Mouse (Mus musculus): ENCODE measurements at regions not wholly inside any gene's neighbourhood (a gene's known extent, or its start where the extent isn't known, plus 50 kb on each side); places are given as distances from the start of the nearest gene placed in this dataset.
"Not testable (repeated sequence)": the region's sequence is repeated elsewhere in the genome, so short reads cannot be mapped to it uniquely, and the experiment has no call there.

DNA sequence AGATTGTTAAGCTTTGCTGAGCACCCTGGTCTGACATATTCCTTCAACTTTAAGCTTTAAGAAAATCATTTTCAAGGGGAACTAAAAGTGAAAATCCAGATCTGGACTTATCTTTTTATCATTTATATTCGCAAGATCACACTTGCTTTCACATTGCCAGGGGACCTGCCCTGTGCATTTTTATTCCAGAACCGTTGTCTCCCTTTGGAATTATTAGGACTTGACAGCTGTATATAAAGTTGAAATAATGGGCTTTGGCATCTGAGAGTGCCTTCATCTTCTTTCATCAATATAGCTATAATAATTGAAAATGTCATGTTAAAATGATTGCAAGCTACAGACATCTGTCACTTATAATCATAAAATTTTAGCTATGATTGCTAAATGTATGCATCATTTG, 276.8 kb upstream of the Olfm3 start:
- Histone ChIP-seq H3K27me3 (no peaks in the 10 kb centered on the region), H3K4me2 (replicated peaks) (no peak overlapping the region), H3K4me3 (replicated peaks) (no peak overlapping the region), H3K4me1 (replicated peaks) (no peaks in the 10 kb centered on the region), H3K36me3 (no peaks in the 10 kb centered on the region), H3K27ac (no peak overlapping the region), H3K9ac (replicated peaks) (no peak overlapping the region), H3K9me3 (no peaks in the 10 kb centered on the region)
- 49% methylated on average over 2 of the region's 2 CpGs for WGBS
- ATAC-seq: no peak

DNA sequence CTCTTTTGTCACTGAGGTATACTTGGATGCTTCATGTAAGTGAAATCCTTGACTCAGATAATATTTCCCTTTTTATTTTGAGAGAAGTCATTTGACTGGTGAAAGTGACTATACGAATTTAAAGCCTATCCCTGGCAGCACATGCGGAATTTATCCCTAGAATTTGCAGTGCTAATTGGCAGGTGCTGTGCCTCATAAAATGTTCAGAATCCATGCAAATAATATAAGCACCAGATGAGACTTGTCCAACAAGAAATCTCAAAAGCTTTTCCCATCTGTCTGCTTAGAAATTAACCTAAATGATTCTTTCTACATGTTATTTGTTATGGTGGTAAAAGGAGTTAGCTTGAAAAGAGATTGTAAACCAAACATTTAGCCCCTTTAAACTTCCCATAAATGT, 268.5 kb upstream of the Olfm3 start:
- ATAC-seq: no peak

DNA sequence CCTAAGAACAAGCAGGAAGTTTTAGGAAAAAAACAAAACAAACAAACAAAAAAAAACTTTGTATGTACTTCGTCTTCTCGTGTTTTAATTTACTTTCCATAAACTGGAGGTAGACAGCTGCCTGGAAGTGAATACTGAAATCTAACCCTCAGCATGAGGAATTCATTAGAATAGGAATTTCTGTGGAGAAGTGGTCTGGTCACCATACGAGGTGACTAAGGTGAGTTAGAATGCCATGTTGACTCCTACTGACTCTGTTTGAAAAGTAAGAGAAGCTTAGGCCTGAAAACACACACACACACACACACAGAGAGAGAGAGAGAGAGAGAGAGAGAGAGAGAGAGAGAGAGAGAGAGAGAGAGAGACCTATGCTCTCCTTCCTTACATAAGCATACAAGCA, 255.9 kb upstream of the Olfm3 start:
- H3K4me2 ChIP-seq (replicated peaks): no peak overlapping the region
- H3K9me3 ChIP-seq: no peaks in the 10 kb centered on the region
- no peak overlapping the region for H3K27ac ChIP-seq
- 82% methylated on average over 3 of the region's 3 CpGs for WGBS
- H3K27me3 ChIP-seq: no peaks in the 10 kb centered on the region
- H3K9ac ChIP-seq (replicated peaks): no peak overlapping the region
- H3K4me1 ChIP-seq (replicated peaks): no peaks in the 10 kb centered on the region
- H3K4me3 ChIP-seq (replicated peaks): no peak overlapping the region
- no peak for ATAC-seq
- no peaks in the 10 kb centered on the region for H3K36me3 ChIP-seq

More for the DNA sequence above, 268.5 kb upstream of the Olfm3 start:
- no peaks in the 10 kb centered on the region for H3K36me3 ChIP-seq
- H3K4me3 ChIP-seq (replicated peaks): no peak overlapping the region
- H3K9ac ChIP-seq (replicated peaks): no peak overlapping the region
- WGBS: 77% methylated on average over 2 of the region's 2 CpGs
- no peaks in the 10 kb centered on the region for H3K27me3 ChIP-seq
- no peaks in the 10 kb centered on the region for H3K9me3 ChIP-seq
- H3K4me2 ChIP-seq (replicated peaks): no peak overlapping the region
- no peaks in the 10 kb centered on the region for H3K4me1 ChIP-seq (replicated peaks)
- no peak overlapping the region for H3K27ac ChIP-seq

DNA sequence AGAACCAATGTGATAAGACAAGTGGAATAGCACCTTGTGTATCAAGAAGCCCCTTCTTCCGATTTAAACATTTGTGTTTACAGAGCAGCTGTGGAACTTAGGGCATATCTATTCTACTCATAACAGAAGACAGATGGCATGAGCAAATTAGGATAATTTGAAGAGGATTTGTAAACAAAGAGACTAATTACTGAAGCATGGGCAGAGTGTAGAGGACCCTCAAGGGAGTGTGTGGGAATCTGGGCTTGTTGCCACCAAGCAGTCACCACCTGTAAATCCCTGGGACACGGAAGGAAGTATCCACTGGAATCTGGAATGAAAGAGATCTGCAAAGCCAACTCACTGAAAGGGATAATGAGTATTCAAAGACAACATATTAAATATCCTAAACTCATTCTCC, 205.9 kb upstream of the Olfm3 start:
- Histone ChIP-seq H3K9ac (replicated peaks) (no peak overlapping the region), H3K4me2 (replicated peaks) (no peak overlapping the region), H3K4me1 (replicated peaks) (no peaks in the 10 kb centered on the region), H3K4me3 (replicated peaks) (no peak overlapping the region), H3K9me3 (no peaks in the 10 kb centered on the region), H3K27me3 (no peaks in the 10 kb centered on the region), H3K36me3 (no peaks in the 10 kb centered on the region), H3K27ac (no peak overlapping the region)
- ATAC-seq: peak; percentile 68; the same call in 1 of the 2 replicates
- WGBS: 59% methylated on average over 2 of the region's 2 CpGs

DNA sequence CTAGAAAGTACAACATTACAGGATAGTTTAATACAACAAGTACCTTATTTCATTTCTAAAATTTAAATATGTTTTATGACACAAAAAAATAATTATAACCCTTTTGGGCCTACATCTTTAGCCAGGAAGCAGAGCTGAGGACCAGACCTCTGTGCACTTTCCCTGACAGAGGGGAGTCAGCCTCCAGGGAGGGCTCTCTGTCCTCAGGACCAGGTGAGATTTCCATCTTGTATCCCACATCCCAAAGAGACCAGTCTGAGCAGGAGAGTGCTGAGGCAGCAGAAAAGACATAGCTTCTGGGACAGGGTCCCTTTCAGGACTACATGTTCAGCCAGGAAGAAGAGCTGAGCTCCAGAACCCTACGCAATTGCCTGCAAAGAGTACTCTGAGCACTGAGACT, 178.7 kb upstream of the Olfm3 start:
- no peaks in the 10 kb centered on the region for H3K4me1 ChIP-seq (replicated peaks)
- H3K4me3 ChIP-seq (replicated peaks): no peak overlapping the region
- H3K36me3 ChIP-seq: no peaks in the 10 kb centered on the region
- H3K27me3 ChIP-seq: no peaks in the 10 kb centered on the region
- H3K27ac ChIP-seq: no peak overlapping the region
- 100% methylated on average over 1 of the region's 1 CpGs for WGBS
- H3K4me2 ChIP-seq (replicated peaks): no peak overlapping the region
- H3K9me3 ChIP-seq: no peaks in the 10 kb centered on the region
- ATAC-seq: no peak
- H3K9ac ChIP-seq (replicated peaks): no peak overlapping the region

DNA sequence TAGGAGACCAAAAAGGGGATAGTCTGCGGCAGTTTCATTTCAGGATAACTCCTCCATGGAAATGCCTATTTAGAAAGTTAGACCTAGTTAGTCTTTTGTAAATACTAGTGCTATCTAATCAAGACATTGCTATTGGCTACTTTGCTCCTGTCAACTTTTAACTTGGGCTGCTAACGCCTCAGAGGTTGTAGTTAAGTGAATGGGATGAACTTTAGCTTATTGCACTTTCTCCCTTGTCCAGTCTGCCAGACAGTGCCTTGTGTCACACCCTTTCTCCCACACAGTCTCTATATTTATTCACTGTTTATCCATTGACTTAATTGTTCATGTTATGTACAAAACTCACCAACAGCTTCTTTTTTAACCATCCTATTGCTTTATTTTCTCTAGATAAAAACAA, 167.5 kb upstream of the Olfm3 start:
- no peak overlapping the region for H3K4me3 ChIP-seq (replicated peaks)
- no peaks in the 10 kb centered on the region for H3K9me3 ChIP-seq
- no peaks in the 10 kb centered on the region for H3K27me3 ChIP-seq
- no peaks in the 10 kb centered on the region for H3K4me1 ChIP-seq (replicated peaks)
- no peak for ATAC-seq
- no peak overlapping the region for H3K9ac ChIP-seq (replicated peaks)
- no peak overlapping the region for H3K27ac ChIP-seq
- no peaks in the 10 kb centered on the region for H3K36me3 ChIP-seq
- H3K4me2 ChIP-seq (replicated peaks): no peak overlapping the region
- 87% methylated on average over 2 of the region's 2 CpGs for WGBS

DNA sequence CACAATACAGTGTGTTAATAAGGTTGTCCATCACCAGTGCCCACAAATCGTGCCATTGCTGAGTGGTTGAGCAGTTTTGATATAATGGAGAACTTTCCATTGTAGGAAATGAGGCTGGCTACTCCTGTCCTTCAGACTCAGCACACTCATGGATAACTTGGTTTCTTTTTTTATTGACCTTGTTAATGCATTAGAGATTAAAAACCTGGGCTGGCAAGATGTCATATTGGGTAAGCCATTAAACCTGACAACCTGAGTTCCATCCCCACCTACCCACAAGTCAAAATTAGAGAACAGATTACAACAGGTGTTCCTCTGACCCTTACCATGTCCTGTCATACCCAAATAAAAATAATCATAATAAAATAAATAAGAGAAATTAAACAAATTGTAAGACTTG, 159.7 kb upstream of the Olfm3 start:
- Histone ChIP-seq H3K9me3 (no peaks in the 10 kb centered on the region), H3K4me1 (replicated peaks) (no peaks in the 10 kb centered on the region), H3K27me3 (no peaks in the 10 kb centered on the region), H3K4me2 (replicated peaks) (no peak overlapping the region), H3K9ac (replicated peaks) (no peak overlapping the region), H3K4me3 (replicated peaks) (no peak overlapping the region), H3K36me3 (no peaks in the 10 kb centered on the region), H3K27ac (no peak overlapping the region)
- ATAC-seq: no peak
- 79% methylated on average over 1 of the region's 1 CpGs for WGBS

DNA sequence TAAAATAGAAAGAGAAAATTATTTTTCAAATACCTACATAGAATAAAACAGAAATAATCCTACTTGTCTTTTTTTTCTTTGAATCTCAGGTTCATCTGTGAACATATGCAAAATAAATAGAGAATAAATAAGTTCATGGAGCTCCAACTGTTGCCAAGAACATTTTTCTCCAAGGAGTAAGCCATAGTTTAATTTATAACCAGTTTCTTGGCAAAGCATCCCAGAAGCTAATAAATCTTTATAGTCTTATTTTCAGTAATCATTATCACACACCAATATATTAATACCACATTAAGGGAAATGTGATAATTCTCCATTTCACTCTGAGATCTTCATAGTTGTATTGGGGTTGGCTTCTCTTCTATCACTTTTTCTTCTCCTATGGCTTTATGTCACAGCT, 158.7 kb upstream of the Olfm3 start:
- Histone ChIP-seq H3K4me2 (replicated peaks) (no peak overlapping the region), H3K4me1 (replicated peaks) (no peaks in the 10 kb centered on the region), H3K36me3 (no peaks in the 10 kb centered on the region), H3K9ac (replicated peaks) (no peak overlapping the region), H3K27ac (no peak overlapping the region), H3K27me3 (no peaks in the 10 kb centered on the region), H3K4me3 (replicated peaks) (no peak overlapping the region), H3K9me3 (no peaks in the 10 kb centered on the region)
- no peak for ATAC-seq

DNA sequence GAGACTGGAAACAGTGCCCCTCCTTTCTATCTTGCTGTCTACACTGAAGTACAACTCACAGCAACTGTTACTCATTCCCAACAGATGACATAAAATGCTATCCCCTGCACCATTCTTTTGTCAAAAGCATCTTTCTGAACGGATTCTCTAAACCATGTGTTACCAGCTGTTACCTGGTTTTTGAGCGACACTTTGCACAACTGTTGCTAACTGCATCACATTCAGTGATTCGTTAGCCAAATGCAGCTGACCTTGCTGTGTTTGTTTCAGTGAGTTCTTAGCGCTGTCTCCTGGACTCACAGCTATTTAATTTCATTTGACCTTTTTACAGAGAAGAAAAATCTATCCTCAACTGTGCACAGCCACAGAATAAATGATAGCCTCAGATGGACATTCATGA, 146.6 kb upstream of the Olfm3 start:
- Histone ChIP-seq H3K27me3 (no peaks in the 10 kb centered on the region), H3K9me3 (no peaks in the 10 kb centered on the region), H3K4me1 (replicated peaks) (no peaks in the 10 kb centered on the region), H3K9ac (replicated peaks) (no peak overlapping the region), H3K36me3 (no peaks in the 10 kb centered on the region), H3K4me2 (replicated peaks) (no peak overlapping the region), H3K4me3 (replicated peaks) (no peak overlapping the region), H3K27ac (no peak overlapping the region)
- no peak for ATAC-seq
- WGBS: 80% methylated on average over 4 of the region's 4 CpGs

DNA sequence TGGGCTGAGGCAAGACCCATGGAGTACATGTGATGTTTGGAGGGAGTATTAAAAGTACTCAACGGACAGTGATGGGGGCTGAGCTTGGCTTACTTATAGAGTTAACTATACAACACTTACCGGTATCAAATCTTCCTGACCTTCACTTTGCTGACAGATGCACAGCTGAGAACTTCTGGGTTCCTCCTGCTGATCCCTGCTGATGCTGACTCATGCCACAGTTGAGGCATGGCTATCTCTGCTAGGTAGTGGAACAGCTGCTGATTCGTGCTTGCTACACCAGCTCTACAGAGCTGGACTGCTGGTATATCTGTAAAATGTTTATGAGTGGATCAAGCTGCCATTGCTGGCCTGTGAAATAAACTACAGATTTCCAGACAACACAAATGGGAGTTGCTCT, 145.3 kb upstream of the Olfm3 start:
- Histone ChIP-seq H3K4me2 (replicated peaks) (no peak overlapping the region), H3K9me3 (no peaks in the 10 kb centered on the region), H3K4me1 (replicated peaks) (no peaks in the 10 kb centered on the region), H3K27me3 (no peaks in the 10 kb centered on the region), H3K27ac (no peak overlapping the region), H3K4me3 (replicated peaks) (no peak overlapping the region), H3K36me3 (no peaks in the 10 kb centered on the region), H3K9ac (replicated peaks) (no peak overlapping the region)
- no peak for ATAC-seq
- WGBS: 91% methylated on average over 3 of the region's 3 CpGs

DNA sequence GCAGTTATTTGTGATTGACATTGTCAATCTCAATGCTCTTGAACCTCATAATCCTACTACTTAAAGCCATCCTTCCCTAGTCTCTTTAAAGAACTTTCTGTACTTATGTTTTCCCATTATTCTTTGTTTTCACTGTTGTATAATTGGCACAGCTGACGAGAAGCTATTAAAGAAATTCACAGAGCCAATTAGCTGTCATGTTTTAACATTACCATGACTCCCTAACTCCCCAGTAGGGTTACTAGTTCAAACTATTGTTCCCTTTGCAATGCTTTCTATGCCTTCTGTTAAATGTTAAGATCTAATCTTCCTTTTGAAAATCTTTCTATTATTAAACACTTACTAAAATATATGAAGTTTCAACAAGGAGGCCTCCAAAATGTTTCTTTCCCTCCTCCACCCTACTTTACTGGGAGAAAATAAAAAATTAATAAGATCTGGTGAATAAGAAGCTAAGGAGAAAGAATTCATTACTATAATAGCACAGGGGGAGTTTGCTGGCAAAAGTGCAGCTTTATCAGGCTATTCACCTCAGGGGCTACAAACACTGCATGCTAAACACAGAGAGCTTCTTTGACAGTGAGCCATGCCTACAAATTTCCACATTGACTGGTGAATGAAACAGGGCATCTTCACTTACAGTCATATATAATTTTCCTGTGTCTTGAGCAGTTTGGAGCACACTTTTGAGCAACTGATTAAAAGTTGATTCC, 144.4 kb upstream of the Olfm3 start:
- Histone ChIP-seq H3K36me3 (no peaks in the 10 kb centered on the region), H3K4me3 (replicated peaks) (no peak overlapping the region), H3K4me2 (replicated peaks) (no peak overlapping the region), H3K27me3 (no peaks in the 10 kb centered on the region), H3K9me3 (no peaks in the 10 kb centered on the region), H3K9ac (replicated peaks) (no peak overlapping the region), H3K4me1 (replicated peaks) (no peaks in the 10 kb centered on the region), H3K27ac (no peak overlapping the region)
- WGBS: 22% methylated on average over 1 of the region's 1 CpGs
- ATAC-seq: no peak

DNA sequence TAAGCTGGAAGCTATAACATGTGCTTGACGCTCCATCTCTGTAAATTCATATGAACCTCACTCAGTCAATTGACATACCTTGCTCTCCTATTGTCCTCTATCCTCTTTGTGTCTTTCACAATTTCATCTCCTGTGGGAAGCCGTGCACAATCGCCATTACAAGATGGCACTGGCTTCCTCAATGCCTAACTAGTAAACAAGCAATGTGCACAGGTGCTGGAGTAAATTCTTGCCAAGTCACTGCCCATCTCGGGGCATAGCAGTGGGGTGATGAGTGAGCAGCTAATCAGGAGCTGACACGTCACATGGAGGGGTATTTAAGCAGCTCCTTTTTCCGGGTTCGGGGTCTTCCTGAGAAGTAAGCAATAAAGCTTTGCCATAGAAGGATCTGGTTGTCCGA, 141.5 kb upstream of the Olfm3 start:
- H3K27me3 ChIP-seq; H3K4me3 ChIP-seq (replicated peaks); H3K4me2 ChIP-seq (replicated peaks); H3K9ac ChIP-seq (replicated peaks); H3K4me1 ChIP-seq (replicated peaks); H3K36me3 ChIP-seq; H3K27ac ChIP-seq; ATAC-seq; H3K9me3 ChIP-seq: not testable (repeated sequence)
- 90% methylated on average over 8 of the region's 8 CpGs for WGBS

DNA sequence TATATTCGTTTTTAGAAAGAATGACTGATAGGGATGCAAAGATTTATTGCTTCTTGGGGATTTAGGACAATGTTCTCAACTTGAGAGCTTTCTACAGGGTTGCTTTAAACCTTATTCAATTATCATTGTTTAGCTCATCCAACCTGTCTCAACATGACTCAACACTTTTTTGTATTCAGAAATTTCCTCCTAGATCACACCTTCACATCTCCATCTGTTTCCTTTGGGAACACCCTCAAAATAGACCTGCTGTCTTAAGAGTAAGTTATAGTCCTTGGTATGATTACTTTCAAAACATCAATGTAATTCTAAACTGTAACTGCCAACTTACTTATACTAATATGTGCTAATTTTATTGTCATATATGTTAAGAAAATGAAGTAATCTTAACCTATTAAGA, 114.8 kb upstream of the Olfm3 start:
- no peak overlapping the region for H3K4me2 ChIP-seq (replicated peaks)
- no peaks in the 10 kb centered on the region for H3K27me3 ChIP-seq
- H3K9me3 ChIP-seq: no peaks in the 10 kb centered on the region
- WGBS: 30% methylated on average over 1 of the region's 1 CpGs
- no peak for ATAC-seq
- H3K4me3 ChIP-seq (replicated peaks): no peak overlapping the region
- no peak overlapping the region for H3K9ac ChIP-seq (replicated peaks)
- no peaks in the 10 kb centered on the region for H3K36me3 ChIP-seq
- H3K4me1 ChIP-seq (replicated peaks): no peaks in the 10 kb centered on the region
- H3K27ac ChIP-seq: no peak overlapping the region

Measured in midbrain, embryonic 13.5 days (tissue).